Mouse (Mus musculus) cerebellum, adult 2 months (tissue): ENCODE measurements around the gene Tnrc6b. TPM values are rescaled to one million over a fixed set of nuclear protein-coding genes. Genes with fewer than 3 reads are reported as not detected.
"Not testable (repeated sequence)": the region's sequence is repeated elsewhere in the genome, so short reads cannot be mapped to it uniquely, and the experiment has no call there.

ENCODE experiments used
- DNase-seq, 2 experiments: peaks; one replicate each; pipeline ENCODE4 v3.0.0; 2021
- H3K27ac ChIP-seq: fragments of 200-500 bp; 2 replicates; pipeline ENCODE4 v1.5.1; 2012; ENCODE audit warnings: low read length, control low read depth, inconsistent platforms; ENCODE audit not compliant: insufficient read depth
- H3K27me3 ChIP-seq: fragments of 200-500 bp; 2 replicates; pipeline ENCODE4 v1.6.1; 2012; ENCODE audit warnings: inconsistent platforms, mild to moderate bottlenecking, low read length, moderate library complexity; ENCODE audit not compliant: control insufficient read depth, insufficient read depth
- H3K4me1 ChIP-seq: fragments of 200-500 bp; 2 replicates; pipeline ENCODE4 v1.6.1; 2011; ENCODE audit warnings: low read length; ENCODE audit not compliant: control insufficient read depth, insufficient read depth
- H3K4me3 ChIP-seq: fragments of 200-500 bp; replicated peaks from 2 replicates; pipeline ENCODE3; 2011; ENCODE audit warnings: mild to moderate bottlenecking, low read depth, low read length, control low read depth; ENCODE audit not compliant: insufficient read depth
- CTCF ChIP-seq: fragments of 200-500 bp; IDR thresholded peaks from 2 replicates; pipeline ENCODE4 v1.5.1; 2011; ENCODE audit warnings: low read depth, mild to moderate bottlenecking, control low read depth, low read length, moderate library complexity, borderline replicate concordance; ENCODE audit not compliant: insufficient read depth
- POLR2A ChIP-seq: fragments of 200-500 bp; IDR thresholded peaks from 2 replicates; pipeline ENCODE4 v1.6.1; 2011; ENCODE audit warnings: low read length, control low read depth, borderline replicate concordance; ENCODE audit not compliant: insufficient read depth
- WGBS: fragments of 180-500 bp; shearing (Covaris S2); methylation state at CpG from one replicate; pipeline ENCODE4 v1.1.7; 2018; 5-methylcytosine and 5-hydroxymethylcytosine counted together
- polyA plus RNA-seq: library from polyadenylated mRNA; depleted of rRNA; stranded (reverse); fragments of >200 nt; gene quantifications from 2 replicates; pipeline ENCODE4 v1.2.3, GENCODE M21; 2012

The Tnrc6b gene
- polyA plus RNA-seq, 1 experiment = 32.5 TPM

DNA sequence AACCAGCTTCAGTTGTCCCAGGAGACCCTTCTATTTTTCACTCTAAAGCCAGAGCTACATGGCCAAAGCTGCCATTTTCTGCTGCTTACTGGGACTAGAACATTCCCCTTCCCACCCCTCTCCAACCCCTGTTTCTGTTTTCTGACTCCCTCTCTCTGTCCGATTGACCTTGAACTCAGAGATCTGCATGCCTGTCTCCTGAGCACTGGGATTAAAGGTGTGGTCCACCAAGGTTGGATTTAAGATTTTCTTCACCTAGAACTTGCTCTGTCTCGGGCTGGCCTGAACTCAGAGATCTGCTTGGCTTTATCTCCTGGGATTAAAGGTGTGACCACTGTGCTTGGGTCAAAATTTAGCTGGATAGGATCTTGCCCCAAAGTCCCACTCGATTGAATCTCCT is 209.2 kb downstream of the Tnrc6b start:
- H3K27me3 ChIP-seq = no peaks in the 10 kb centered on the region
- no peak overlapping the region for H3K27ac ChIP-seq
- no peak overlapping the region for H3K4me3 ChIP-seq
- DNase-seq = no peak
- peaks cover 6% of the 10 kb centered on the region; the same call in 1 of the 2 replicates for H3K4me1 ChIP-seq
- no peak for TF ChIP-seq CTCF
- no peak for TF ChIP-seq POLR2A
- 99% methylated on average over 3 of the region's 3 CpGs for WGBS

DNA sequence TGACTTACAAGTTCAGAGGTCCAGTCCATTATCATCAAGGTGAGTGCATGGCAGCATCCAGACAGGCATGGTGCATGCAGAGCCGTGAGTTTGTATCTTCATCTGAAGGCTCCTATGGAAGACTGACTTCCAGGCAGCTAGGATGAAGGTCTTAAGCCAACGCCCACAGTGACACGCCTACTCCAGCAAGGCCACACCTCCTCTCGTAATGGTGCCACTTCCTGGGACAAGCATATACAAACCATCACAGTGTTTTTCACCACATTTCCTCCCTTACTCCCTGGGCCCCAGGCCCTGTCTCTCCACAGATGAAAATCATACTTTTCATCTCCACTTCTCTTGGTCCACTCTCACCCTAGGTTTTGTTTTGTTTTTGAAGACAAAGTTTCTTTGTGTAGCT is 210.7 kb downstream of the Tnrc6b start:
- no peak overlapping the region for H3K4me3 ChIP-seq
- no peak for TF ChIP-seq POLR2A
- TF ChIP-seq CTCF = no peak
- no peak overlapping the region for H3K27ac ChIP-seq
- 82% methylated on average over 4 of the region's 4 CpGs for WGBS
- H3K4me1 ChIP-seq = peaks cover 2% of the 10 kb centered on the region; the same call in 1 of the 2 replicates
- H3K27me3 ChIP-seq = no peaks in the 10 kb centered on the region
- DNase-seq = no peak

DNA sequence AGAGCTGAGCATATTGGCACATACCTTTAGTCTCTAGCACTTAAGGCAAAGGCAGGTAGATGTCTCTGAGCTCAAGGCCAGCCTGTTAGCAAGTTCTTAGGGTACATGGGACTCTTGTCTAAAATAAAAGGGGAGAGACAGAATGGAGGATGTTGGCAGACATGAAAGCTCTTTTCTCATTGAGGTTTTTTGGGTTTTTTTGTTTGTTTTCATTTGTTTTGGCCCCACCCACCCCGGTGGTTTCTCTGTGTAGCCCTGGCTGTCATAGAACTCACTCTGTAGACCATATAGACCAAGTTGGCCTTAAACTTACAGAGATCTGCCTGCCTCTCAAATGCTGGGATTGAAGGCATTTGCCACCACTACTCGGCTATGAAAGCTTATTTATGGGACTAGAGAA is 213.1 kb downstream of the Tnrc6b start:
- H3K27me3 ChIP-seq = no peaks in the 10 kb centered on the region
- 92% methylated on average over 2 of the region's 2 CpGs for WGBS
- no peak overlapping the region for H3K4me3 ChIP-seq
- H3K4me1 ChIP-seq = no peaks in the 10 kb centered on the region
- no peak overlapping the region for H3K27ac ChIP-seq
- DNase-seq = no peak
- TF ChIP-seq POLR2A (no peak), CTCF (no peak)

DNA sequence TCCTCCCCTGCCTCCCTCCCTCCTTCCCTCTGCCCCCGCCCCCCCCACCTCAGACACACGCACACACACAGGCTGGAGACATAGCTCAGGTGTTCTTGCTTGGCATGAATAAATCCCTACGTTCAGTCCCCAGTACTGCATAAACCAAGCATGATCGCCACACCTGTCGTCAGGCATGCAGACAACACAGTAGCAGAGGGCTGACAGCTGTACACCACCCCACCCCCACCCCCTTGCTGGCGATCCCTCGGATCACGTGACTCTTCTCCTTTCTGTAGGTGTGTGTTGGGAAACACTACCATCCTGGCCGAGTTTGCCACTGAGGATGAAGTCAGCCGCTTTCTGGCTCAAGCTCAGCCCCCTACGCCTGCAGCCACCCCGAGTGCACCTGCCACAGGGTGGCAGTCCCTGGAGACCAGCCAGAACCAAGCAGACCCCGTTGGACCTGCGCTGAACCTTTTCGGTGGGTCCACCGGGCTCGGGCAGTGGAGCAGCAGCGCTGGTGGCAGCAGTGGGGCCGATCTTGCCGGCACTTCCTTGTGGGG is 217.8 kb downstream of the Tnrc6b start:
- no peak for TF ChIP-seq POLR2A
- no peak for TF ChIP-seq CTCF
- no peaks in the 10 kb centered on the region for H3K4me1 ChIP-seq
- DNase-seq = no peak

DNA sequence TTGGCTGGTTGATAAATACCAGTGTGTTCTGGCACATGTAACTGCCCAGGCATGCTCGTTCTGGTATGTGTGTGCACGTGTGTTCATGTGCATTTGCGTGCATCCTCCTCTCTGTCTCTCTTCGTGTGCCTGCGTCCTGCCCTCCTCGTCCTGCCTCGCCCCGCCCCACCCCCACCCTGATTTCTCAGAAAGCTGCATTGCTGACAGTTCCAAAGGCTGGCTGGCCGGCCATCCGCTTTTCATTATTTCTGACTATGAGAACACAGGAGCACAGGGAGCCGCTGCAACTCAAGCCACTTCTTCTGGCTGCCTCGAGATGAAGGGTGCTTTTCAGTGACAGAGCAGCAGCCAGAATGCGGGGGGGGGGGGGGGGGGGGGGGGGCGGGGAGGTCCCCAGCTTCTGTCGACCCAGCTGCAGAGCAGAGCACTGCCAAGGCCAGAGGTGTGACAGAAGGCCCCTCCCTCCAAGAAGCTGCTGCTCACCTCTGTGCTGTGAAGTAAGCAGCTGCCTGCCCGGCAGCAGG is 219.0 kb downstream of the Tnrc6b start:
- no peak for TF ChIP-seq CTCF
- no peak for TF ChIP-seq POLR2A

More for the DNA sequence above, 217.8 kb downstream of the Tnrc6b start:
- 67% methylated on average over 20 of the region's 20 CpGs for WGBS
- no peaks in the 10 kb centered on the region for H3K27me3 ChIP-seq
- no peak overlapping the region for H3K27ac ChIP-seq
- no peak overlapping the region for H3K4me3 ChIP-seq

DNA sequence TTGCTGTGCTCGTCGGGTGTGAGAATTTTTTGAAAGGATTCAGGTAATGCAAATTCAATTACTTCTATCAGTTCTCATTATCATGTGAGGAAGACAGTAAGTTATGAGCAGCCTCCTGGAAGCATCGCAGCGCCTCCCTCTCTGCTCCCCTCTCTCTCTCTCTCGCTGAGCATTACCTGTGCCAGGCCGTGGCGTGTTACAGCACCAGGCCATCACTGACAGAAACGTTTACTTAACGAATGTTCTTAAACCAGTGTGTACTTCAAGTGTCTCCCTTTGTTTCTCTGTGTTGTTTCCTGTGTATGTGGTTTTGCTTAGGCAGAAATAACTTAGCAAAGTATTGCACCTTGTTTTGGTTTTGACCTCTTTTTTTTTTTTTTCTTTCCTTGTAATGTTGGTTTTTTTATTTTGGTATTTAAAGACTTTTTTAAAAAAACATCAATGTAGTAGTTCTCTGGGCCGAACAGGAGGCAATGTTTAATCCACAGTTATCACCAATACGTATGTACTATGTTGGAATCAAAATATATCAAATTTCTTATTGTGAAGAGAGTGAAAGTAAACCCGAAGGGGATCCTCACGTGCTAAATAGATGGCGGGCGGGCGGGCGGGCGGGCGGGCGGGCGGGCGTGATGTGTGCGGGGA is 219.7 kb downstream of the Tnrc6b start:
- not testable (repeated sequence) for H3K27ac ChIP-seq, H3K4me3 ChIP-seq, H3K4me1 ChIP-seq, DNase-seq, H3K27me3 ChIP-seq
- 91% methylated on average over 23 of the region's 23 CpGs for WGBS

More for the DNA sequence above, 219.0 kb downstream of the Tnrc6b start:
- no peak overlapping the region for H3K27ac ChIP-seq
- 38% methylated on average over 15 of the region's 16 CpGs for WGBS
- no peaks in the 10 kb centered on the region for H3K27me3 ChIP-seq
- no peaks in the 10 kb centered on the region for H3K4me1 ChIP-seq
- no peak for DNase-seq
- H3K4me3 ChIP-seq = no peak overlapping the region

DNA sequence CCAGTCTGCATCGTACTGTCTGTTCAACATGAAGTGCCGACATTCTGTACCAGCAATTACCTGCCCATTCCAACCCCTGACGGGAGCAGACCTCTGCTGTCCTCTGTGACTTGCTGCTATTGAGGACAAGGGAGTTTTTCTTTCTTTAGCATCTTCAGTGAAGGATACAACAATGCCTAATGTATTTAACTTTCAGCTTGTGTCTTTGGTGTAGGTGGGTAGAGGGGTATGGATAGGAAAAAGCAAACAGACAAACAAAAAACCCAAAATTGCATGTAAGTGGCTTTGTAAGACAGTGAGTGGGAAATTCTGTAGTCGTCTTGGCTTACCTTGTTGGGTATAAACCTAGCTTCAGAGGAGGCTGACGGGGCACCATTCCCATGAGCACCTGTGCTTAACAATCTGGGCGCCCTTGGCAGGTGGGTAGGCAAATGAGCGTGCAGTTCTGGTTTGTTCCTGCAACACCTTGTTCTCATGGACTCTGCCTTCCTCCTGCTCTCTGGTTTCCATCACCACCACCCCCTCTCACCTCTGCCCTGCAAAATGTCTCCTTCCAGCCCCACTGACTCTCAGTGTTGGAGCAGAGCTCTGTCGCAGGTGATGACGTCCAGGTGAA is 220.3 kb downstream of the Tnrc6b start:
- H3K27me3 ChIP-seq = no peaks in the 10 kb centered on the region
- TF ChIP-seq CTCF (no peak), POLR2A (no peak)
- no peak for DNase-seq
- H3K4me3 ChIP-seq = no peak overlapping the region
- H3K4me1 ChIP-seq = no peaks in the 10 kb centered on the region
- no peak overlapping the region for H3K27ac ChIP-seq
- WGBS = 92% methylated on average over 9 of the region's 9 CpGs

DNA sequence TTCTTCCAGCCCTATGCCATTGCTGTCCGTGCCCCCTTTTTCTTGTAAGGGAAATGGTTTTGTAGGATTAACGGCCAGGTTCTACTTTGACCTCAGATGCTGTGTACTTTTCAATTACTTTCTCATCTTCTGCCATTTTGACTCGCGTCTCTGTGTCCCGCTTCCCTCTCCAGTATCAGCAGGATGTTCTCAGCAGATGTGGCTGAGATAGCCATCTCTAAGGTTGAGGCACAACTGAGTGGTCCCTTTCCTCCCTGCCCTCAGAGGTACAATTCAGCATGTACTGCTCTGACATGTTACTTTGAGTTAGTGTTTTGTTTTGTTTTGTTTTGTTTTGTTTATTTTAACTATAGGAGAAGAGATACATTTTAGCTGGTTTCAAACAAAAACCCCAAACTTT is 223.7 kb downstream of the Tnrc6b start:
- Histone ChIP-seq H3K4me1 (no peaks in the 10 kb centered on the region), H3K4me3 (no peak overlapping the region), H3K27ac (no peak overlapping the region), H3K27me3 (no peaks in the 10 kb centered on the region)
- no peak for DNase-seq
- 96% methylated on average over 5 of the region's 5 CpGs for WGBS
- TF ChIP-seq CTCF = no peak
- no peak for TF ChIP-seq POLR2A
